Mouse (Mus musculus): ENCODE results near the gene Crk.

Crk gene

DNA sequence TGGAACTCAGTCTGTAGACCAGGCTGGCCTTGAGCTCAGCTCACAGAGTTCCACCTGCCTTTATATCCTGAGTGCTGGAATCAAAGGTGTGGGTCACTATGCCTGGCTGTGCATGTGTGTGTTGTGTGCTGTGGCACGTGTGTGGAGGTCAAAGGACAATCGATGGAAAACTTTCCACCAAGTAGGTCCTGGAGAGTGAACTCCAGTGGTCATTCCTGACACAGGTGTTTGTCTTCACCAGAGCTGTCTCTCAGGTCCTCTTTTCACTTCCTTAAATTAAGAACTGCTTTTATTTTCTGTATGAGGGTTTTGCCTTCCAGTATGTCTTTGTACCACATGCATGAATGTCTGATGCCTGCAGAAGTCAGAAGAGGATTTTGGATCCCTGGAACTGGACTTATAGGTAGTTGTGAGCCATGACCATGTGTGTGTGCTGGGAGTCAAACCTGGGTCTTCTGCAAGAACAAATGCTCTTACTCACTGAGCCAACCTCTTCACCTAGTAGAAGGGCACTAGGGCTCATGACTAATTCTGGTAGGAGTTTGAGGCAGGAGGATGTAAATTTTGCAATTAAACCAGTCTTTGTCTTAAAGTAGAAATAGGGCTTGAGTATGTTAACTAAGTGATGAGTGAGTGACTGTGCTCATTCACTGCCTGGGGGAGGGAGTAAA, 58.9 kb downstream of the Crk start:
- no peak for DNase-seq (ENCODE audit: low spot score in 2 of 2)

DNA sequence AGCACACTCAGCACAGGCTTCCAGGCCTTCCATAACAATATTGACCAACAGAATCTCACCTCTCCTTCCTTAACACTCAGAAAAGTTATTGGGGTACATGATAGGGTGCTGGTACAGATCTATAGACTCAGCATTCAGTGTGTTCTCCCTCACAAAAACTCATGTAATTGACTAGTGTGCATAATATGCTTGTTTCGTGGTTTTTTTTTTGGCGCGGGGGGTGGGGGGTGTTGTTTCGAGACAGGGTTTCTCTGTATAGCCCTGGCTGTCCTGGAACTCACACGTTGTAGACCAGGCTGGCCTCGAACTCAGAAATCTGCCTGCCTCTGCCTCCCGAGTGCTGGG, 59.4 kb downstream of the Crk start:
- DNase-seq (ENCODE audit: low spot score in 2 of 2), result no peak

GRCm38 (mm10) chr11:75740204-75740603, 61.1 kb downstream of the Crk start:
- DNase-seq (ENCODE audit: low spot score in 2 of 2), result no peak

GRCm38 (mm10) chr11:75741615-75742014, 62.6 kb downstream of the Crk start:
- DNase-seq (ENCODE audit: low spot score in 2 of 2), result no peak

DNA sequence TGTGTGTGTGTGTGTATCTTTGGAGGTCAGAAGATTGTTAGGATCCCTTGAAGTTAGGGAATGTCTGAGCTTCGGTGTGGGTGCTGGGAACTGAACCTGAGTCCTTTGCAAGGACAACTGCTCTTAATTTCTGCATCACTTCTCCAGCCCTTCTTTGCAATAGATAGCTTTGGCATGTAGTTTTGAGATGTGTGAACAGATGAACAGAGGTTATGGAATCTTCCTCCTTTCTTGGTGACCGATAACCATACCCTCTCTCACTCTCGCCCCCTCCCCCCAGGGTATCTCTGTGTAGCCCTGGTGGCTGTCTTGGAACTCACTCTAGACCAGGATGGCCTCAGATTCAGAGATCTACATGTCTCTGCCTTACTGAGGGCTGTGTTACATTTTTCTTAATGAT, 65.7 kb downstream of the Crk start:
- DNase-seq (ENCODE audit: low spot score in 2 of 2), result no peak

- DNase-seq (ENCODE audit: low spot score in 2 of 2), result no peak
These were observed 71.5 kb downstream of the Crk start for GRCm38 (mm10) chr11:75750537-75750936.

DNA sequence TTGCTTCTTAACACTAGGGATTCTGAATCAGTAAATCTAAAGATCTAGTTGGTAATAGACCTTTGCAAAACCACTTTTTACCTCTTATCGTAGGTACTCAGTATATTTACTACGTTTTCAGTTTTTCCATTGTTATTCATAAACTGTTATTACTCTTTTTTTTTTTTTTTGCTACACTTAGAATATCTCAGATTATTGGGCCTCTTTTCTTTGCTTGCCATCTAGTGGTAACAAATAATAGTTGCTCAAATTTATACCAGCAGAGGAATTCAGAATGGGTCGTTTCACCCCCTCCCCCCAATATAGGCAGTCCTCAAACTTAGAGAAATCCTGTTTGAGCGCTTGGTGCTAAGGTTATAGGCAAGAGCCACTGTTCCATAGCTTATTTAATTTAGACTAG, 72.0 kb downstream of the Crk start:
- DNase-seq (ENCODE audit: low spot score in 2 of 2), result no peak

Measured in left cerebral cortex, adult 9 months (tissue).